31 mouse cellular contexts compared by ENCODE assay signal in the genomic region with DNA sequence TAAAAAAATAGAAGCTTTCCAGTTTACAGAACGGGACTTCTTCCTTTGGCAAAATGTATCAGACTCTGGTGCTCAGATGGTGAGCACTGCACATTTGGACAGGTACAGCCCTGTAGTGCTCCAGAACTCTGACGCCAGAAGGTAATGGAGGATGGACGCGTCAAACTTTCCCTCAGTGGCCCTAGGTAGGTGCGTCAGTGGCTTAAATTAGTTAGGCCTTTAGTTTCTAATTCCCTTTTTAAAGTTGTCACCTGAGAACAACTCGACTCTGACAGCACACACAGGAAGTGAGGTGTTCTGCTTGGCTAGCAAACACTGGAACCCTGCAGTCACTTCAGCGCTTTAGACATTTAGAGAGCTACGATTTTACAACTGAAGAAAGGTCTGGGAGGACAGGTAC. TPM values are rescaled to one million over a fixed set of nuclear protein-coding genes. Genes with fewer than 3 reads are reported as not detected.
DNase-seq lines count a peak whose midpoint lies in the region; TF ChIP-seq lines count a peak whose summit lies in the region.
"Had no signal": no experiment of that assay in that cellular context is flagged by ENCODE, and none has a peak within 500 bp of the region (broad histone marks: within the 10 kb centered on the region; RNA-seq: fewer than 3 reads in every experiment).

No protein-coding gene starts in this region.

- no peaks in the 10 kb centered on the region for H3K9me3 ChIP-seq in CH12.LX (replicated peaks; ENCODE audit: low read length)
- H3K9me3 ChIP-seq: embryonic facial prominence, embryonic 10.5 days; embryonic facial prominence, embryonic 13.5 days; forebrain, embryonic 12.5 days; forebrain, embryonic 15.5 days; G1E; heart, embryonic 12.5 days; heart, embryonic 15.5 days; hindbrain, embryonic 10.5 days; hindbrain, embryonic 13.5 days had no signal

- peaks cover 18 to 54% of the 10 kb centered on the region in 2 experiments for H3K36me3 ChIP-seq in CH12.LX (replicated peaks in 1 of 2; ENCODE audit: control insufficient read depth in 1 of 2, insufficient read depth in 1 of 2, low read length in 1 of 2)
- no peaks in the 10 kb centered on the region; the same call in none of the 2 replicates for H3K36me3 ChIP-seq in splenic B cell, adult 2 months (ENCODE audit: control insufficient read depth, insufficient read depth, low read length, poor library complexity, severe bottlenecking)

- H3K79me2 ChIP-seq in CH12.LX (replicated peaks; ENCODE audit: control insufficient read depth, extremely low read depth, insufficient read depth, poor library complexity, severe bottlenecking): peaks cover 2% of the 10 kb centered on the region; the same call in 1 of the 2 replicates

- H3K27me3 ChIP-seq in CH12.LX (replicated peaks): no peaks in the 10 kb centered on the region
- no peaks in the 10 kb centered on the region for H3K27me3 ChIP-seq in splenic B cell, adult 2 months (ENCODE audit: control insufficient read depth, insufficient read depth, low read length, poor library complexity, severe bottlenecking)
- H3K27me3 ChIP-seq: embryonic facial prominence, embryonic 13.5 days; forebrain, embryonic 12.5 days; forebrain, embryonic 15.5 days; heart, embryonic 12.5 days; heart, embryonic 15.5 days; hindbrain, embryonic 13.5 days; Patski had no signal

- H3K27ac ChIP-seq in CH12.LX (ENCODE audit: insufficient read depth, low read depth): no peak overlapping the region
- H3K27ac ChIP-seq: embryonic facial prominence, embryonic 10.5 days; embryonic facial prominence, embryonic 13.5 days; forebrain, embryonic 12.5 days; forebrain, embryonic 15.5 days; heart, adult 2 months; heart, embryonic 15.5 days; hindbrain, embryonic 10.5 days; hindbrain, embryonic 13.5 days had no signal

- TF ChIP-seq POLR2A in CH12.LX (IDR thresholded peaks at IDR 0.05; ENCODE audit: low read depth, low read length): no peak

- dilution Hi-C loops in CH12.LX (cut with MboI; ENCODE audit: extremely low pct_ligation_motif_present, extremely low pct_unique_long_range_greater_than_20kb, low sequenced_read_pairs): no loop called here

- no peak for TF ChIP-seq EP300 in CH12.LX (IDR thresholded peaks at IDR 0.05; ENCODE audit: low read length)

- no peak for TF ChIP-seq CTCF in CH12.LX (conservative IDR thresholded peaks at IDR 0.05 in 1 of 2, IDR thresholded peaks at IDR 0.05 in 1 of 2; ENCODE audit: low read depth in 2 of 2, low read length in 2 of 2)

- H3K4me1 ChIP-seq in CH12.LX (ENCODE audit: control insufficient read depth in 1 of 2, insufficient read depth in 2 of 2): peaks cover 6 to 24% of the 10 kb centered on the region in 2 experiments; a peak in 3 of 4 replicates

- no peak for TF ChIP-seq RAD21 in CH12.LX (IDR thresholded peaks at IDR 0.05; ENCODE audit: low read depth, low read length)

- in situ Hi-C loops in CH12.LX (cut with MboI; ENCODE audit: low pct_ligation_motif_present, low pct_unique_long_range_greater_than_20kb, low sequenced_read_pairs): no loop called here

- no peak overlapping the region for H3K4me2 ChIP-seq in CH12.LX (ENCODE audit: insufficient read depth, low read depth, poor library complexity, severe bottlenecking)
- H3K4me2 ChIP-seq: embryonic facial prominence, embryonic 13.5 days; forebrain, embryonic 12.5 days; forebrain, embryonic 15.5 days; heart, embryonic 12.5 days; heart, embryonic 15.5 days; hindbrain, embryonic 13.5 days had no signal

- no peak overlapping the region for H3K9ac ChIP-seq in CH12.LX (ENCODE audit: insufficient read depth, low read depth)
- H3K9ac ChIP-seq: embryonic facial prominence, embryonic 13.5 days; forebrain, embryonic 12.5 days; forebrain, embryonic 15.5 days; heart, embryonic 12.5 days; heart, embryonic 15.5 days; hindbrain, embryonic 13.5 days had no signal

- peak; percentile 31 for DNase-seq in spleen, adult 12 weeks (ENCODE audit: low spot score)
- DNase-seq in spleen, postnatal 10 days (ENCODE audit: low spot score in 2 of 2): no peak
- DNase-seq in A20 (ENCODE audit: low read depth, low spot score) (peak; percentile 74), CH12.LX (ENCODE audit: extremely low read depth) (peak; percentile 41)
- peak; percentile 94 for DNase-seq in splenic B cell, adult 2 months (ENCODE audit: low read depth, low spot score)
- no peak for DNase-seq in heart, adult 8-10 months (ENCODE audit: low spot score)
- DNase-seq in adrenal gland, adult (ENCODE audit: inconsistent age in 2 of 2, low spot score in 1 of 2): no peak
- DNase-seq: adrenal gland, adult 2 months; adrenal gland, postnatal 14 days; cerebellum, adult 11 months; cerebellum, adult 2 months; cerebellum, postnatal 10 days; cerebellum, postnatal 36 days; embryo, embryonic 11 days; gastrocnemius, postnatal 10 days; gastrocnemius, postnatal 36 days; heart, adult 2 months; heart, postnatal 10 days; heart, postnatal 36 days had no signal

- H3K4me3 ChIP-seq in CH12.LX (replicated peaks in 1 of 3; ENCODE audit: low read depth in 2 of 3, low read length in 2 of 3, poor library complexity in 1 of 3): no peak overlapping the region
- H3K4me3 ChIP-seq: embryonic facial prominence, embryonic 10.5 days; embryonic facial prominence, embryonic 13.5 days; erythroblast, embryonic 14.5 days; forebrain, embryonic 12.5 days; forebrain, embryonic 15.5 days; heart, adult 2 months; heart, embryonic 12.5 days; heart, embryonic 15.5 days; hindbrain, embryonic 10.5 days; hindbrain, embryonic 13.5 days had no signal

TF ChIP-seq in CH12.LX, 34 proteins besides CTCF, POLR2A, EP300 and RAD21:
- TF ChIP-seq ETS1 (conservative IDR thresholded peaks at IDR 0.05; ENCODE audit: low read depth, low read length) (peak; percentile 43), SMC3 (IDR thresholded peaks at IDR 0.05; ENCODE audit: low read depth, low read length) (no peak)

RNA-seq across cellular contexts. Expression of a gene that starts 4.6 kb away (rescaled TPM):
- total RNA-seq in CH12.LX (2012; rRNA removed): 32.8 and 37.1 TPM in 2 replicates
- total RNA-seq in CH12.LX (2014; rRNA removed): 49.0 and 51.8 TPM in 2 replicates
- polyA plus RNA-seq in CH12.LX (2012; ENCODE audit: insufficient read length, low read depth): 39.6 and 39.7 TPM in 2 replicates
- 10 to 100 TPM in 2 of 4 experiments, 1 to 10 TPM in 2; 8.4 to 11.9 (median 10.2) TPM for total RNA-seq in heart, adult 8-10 months (2022)

RNA-seq across cellular contexts. Expression of a gene that starts 29.2 kb away (rescaled TPM):
- 8.0 and 8.1 TPM in 2 replicates for total RNA-seq in CH12.LX (2012; rRNA removed)
- total RNA-seq in CH12.LX (2014; rRNA removed): 8.5 and 8.9 TPM in 2 replicates
- polyA plus RNA-seq in CH12.LX (2012; ENCODE audit: insufficient read length, low read depth): 7.3 and 8.1 TPM in 2 replicates
- 10 to 100 TPM; 41.0 to 50.0 (median 45.6) TPM for total RNA-seq in heart, adult 8-10 months (2022)

RNA-seq across cellular contexts. Expression of a gene that starts 59.1 kb away (rescaled TPM):
- total RNA-seq in CH12.LX (2012; rRNA removed) (0.08 TPM in 1 of 2 replicates, not detected in the other), CH12.LX (2014; rRNA removed) (not detected in 2 replicates)
- 0.27 and 0.91 TPM in 2 replicates for polyA plus RNA-seq in CH12.LX (2012; ENCODE audit: insufficient read length, low read depth)
- total RNA-seq in heart, adult 8-10 months (2022): 100 to 1,000 TPM; 223 to 647 (median 436) TPM
- total RNA-seq: G1E; granulocyte monocyte progenitor cell, adult 5-6 weeks had no signal

Comparison
In these comparisons a context has a peak if more than half of its experiments do, and no peak if none do; other contexts are left out.
1. DNase-seq: peak in spleen, adult 12 weeks (single experiment), A20 (single experiment), CH12.LX (single experiment) and splenic B cell, adult 2 months (single experiment); none in spleen, postnatal 10 days (0 of 2), heart, adult 8-10 months (single experiment) and adrenal gland, adult (0 of 2).
2. RNA of a gene that starts 29.2 kb away (total RNA-seq): 41.0 to 50.0 TPM in heart, adult 8-10 months; 8.0 to 8.9 TPM in CH12.LX; every median in the first group is over 4 times any median in the second.
3. RNA of a gene that starts 59.1 kb away (total RNA-seq): 223 to 647 TPM in heart, adult 8-10 months; 0.08 TPM in CH12.LX; every median in the first group is over 100 times any median in the second.